Mouse (Mus musculus): ENCODE measurements around the gene Olfr1279. TPM values are rescaled to one million over a fixed set of nuclear protein-coding genes. Genes with fewer than 3 reads are reported as not detected.

Olfr1279 gene
- not detected in 2 replicates for polyA plus RNA-seq (2015; fragmentation: Nextera tagmentation; extraction: Ambion mirVana)

DNA sequence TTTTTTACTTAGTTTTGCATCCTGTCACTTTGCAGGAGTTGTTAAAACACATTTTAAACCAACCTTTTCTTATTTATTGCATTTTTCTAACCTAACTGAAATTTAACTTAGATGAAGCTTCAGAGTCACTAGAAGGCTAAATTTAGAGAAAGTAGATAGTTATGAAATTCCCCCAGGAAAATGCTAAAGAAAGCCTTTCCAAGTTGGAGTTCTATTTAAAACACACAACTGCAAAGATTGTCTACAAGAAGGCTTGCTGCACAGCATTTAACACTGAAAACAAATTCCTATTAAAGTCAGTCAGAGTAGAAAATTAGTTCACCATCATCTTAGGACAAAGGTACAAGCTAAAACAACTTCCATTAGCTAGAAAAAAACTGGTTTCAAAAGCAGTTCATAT is at the start of gene Olfr1279:
Gene Olfr1279 (plus strand): TSS at position 262 of the 400 bp plus-strand sequence.

DNA sequence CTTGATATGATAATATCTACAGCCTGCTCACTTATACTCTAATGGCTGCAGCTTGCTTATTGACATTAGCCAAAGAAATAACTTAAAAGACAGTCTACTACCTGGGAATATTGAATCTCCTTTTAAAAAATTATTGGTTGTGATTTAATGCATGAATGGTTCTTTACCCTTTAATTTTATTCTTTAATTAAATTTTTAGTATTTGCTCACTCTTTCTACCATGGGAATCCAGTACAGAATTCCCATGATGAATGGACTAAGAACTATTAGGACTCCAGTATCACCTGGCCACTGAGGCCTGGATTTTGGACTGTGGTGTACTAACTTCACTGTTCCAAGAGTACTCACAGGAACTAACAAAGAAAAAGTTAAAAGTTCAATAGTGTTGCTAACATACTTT is 46.2 kb upstream of the Olfr1279 start, which contains the start of gene Olfr1276:
Gene Olfr1276 (plus strand): TSS at position 301 of the 400 bp plus-strand sequence.

DNA sequence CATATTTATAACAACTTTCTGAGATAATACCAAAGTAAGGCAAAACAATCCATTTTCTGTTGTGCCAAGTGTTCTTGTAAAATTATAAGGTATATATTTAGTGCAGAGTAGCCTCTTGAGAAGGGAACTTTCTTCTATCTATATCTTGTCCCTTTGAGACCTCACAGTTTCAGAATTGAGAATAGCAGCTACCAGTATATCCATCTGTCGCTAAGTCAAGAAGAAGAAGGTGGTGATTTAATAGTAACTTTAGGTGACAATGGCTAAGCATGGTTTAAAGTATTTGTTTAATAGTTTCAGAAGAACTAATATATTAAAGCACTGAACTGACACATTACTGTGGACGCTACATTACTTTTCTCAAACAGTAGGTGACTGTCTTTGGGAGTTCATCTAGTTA is 26.4 kb upstream of the Olfr1279 start, which contains the start of gene Olfr1277:
Gene Olfr1277 (minus strand): TSS at position 101 of the 400 bp plus-strand sequence.

DNA sequence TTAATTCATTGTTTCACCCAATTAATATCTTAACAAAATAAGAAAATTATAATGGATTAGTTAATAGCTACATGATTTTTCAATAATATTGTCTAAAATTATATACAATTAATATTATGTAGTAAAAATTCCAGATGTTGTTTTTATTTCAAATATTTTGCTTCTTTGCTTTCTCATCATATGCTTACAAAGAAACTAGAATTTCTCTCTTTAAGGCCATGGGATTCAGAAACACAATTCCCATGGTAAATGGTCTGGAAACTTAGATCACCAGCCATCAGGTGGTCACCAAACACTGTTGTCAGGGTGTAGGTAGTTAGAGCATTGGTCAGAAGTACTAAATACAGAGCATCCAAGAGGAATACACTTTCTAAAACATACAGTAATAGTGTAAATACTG is 10.6 kb upstream of the Olfr1279 start, which contains the start of gene Olfr1278:
Gene Olfr1278 (plus strand): TSS at position 301 of the 400 bp plus-strand sequence.

DNA sequence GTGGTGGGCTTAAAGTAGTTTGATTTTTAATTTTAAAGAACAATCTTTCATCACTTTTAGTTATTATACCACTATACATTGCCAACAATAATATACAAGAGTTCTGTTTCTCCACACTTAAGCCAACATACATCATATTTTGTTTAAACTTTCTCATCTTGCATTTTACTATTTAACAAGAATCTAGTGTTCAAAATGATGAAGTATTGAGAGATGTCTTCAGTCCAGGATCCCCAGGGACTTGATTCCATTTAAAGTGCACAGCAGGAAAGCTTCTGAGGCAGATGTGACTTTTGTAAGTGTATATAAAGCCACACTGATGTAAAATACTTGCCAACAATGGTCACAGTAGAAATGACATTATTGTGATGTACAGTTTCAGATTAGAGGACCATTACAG is 13.3 kb downstream of the Olfr1279 start, which contains the start of gene Olfr1280:
Gene Olfr1280 (plus strand): TSS at position 301 of the 400 bp plus-strand sequence.

DNA sequence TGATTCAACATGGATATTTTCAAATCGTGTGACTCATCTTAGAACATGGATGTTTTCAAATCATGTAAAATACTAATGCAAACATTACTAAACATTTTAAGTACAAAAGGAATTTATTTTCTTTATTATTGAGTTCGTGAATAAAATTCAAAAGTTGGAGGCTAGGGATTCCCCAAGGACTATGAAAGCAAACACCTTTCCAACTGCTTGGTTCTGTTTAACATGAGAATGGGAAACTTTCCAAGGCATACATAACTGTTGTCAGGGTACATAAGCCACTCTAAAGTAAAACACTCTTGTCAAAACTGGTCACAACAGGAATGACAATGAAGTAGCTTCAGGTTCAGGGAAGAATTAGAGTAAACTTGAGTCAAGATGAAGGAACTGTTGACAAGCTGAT is 25.8 kb downstream of the Olfr1279 start, which contains the start of gene Olfr1281:
Gene Olfr1281 (plus strand): TSS at position 301 of the 400 bp plus-strand sequence.

DNA sequence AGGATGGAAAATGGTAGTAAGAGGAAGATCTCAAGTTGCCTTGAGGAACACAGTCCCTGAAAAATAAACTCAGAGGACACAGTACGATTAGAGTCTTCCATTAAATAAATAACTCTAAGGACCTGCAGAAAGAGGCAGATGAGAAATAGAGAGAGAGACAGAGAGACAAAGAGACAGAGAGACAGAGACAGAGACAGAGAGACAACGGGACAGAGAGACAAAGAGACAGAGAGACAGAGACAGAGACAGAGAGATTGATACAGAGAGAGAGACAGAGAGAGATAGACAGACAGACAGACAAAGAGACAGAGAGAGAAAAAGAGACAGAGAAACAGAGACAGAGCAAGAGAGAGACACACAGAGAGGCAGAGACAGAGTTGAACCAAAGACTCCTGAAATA is 35.5 kb downstream of the Olfr1279 start, which contains the start of gene Olfr1282:
Gene Olfr1282 (minus strand): TSS at position 101 of the 400 bp plus-strand sequence.

Other genes with a start within 250 kb of the Olfr1279 start
- not detected in 2 replicates for gene Gm13941, start 194.7 kb upstream of the Olfr1279 start, polyA plus RNA-seq (2015; fragmentation: Nextera tagmentation; extraction: Ambion mirVana)
- not detected in 2 replicates for gene Gm15130, start 147.7 kb upstream of the Olfr1279 start, polyA plus RNA-seq (2015; fragmentation: Nextera tagmentation; extraction: Ambion mirVana)
- gene 4930430A15Rik, start 71.0 kb upstream of the Olfr1279 start, polyA plus RNA-seq (2015; fragmentation: Nextera tagmentation; extraction: Ambion mirVana) = not detected in 2 replicates
- not detected in 2 replicates for gene Olfr1275, start 65.3 kb upstream of the Olfr1279 start, polyA plus RNA-seq (2015; fragmentation: Nextera tagmentation; extraction: Ambion mirVana)
- not detected in 2 replicates for gene Olfr1276, start 46.1 kb upstream of the Olfr1279 start, polyA plus RNA-seq (2015; fragmentation: Nextera tagmentation; extraction: Ambion mirVana)
- gene Olfr1277, start 26.5 kb upstream of the Olfr1279 start, polyA plus RNA-seq (2015; fragmentation: Nextera tagmentation; extraction: Ambion mirVana) = not detected in 2 replicates
- gene Olfr1278, start 10.5 kb upstream of the Olfr1279 start, polyA plus RNA-seq (2015; fragmentation: Nextera tagmentation; extraction: Ambion mirVana) = not detected in 2 replicates
- gene Olfr1280, start 13.4 kb downstream of the Olfr1279 start, polyA plus RNA-seq (2015; fragmentation: Nextera tagmentation; extraction: Ambion mirVana) = not detected in 2 replicates
- not detected in 2 replicates for gene Olfr1281, start 25.9 kb downstream of the Olfr1279 start, polyA plus RNA-seq (2015; fragmentation: Nextera tagmentation; extraction: Ambion mirVana)
- gene Olfr1282, start 35.4 kb downstream of the Olfr1279 start, polyA plus RNA-seq (2015; fragmentation: Nextera tagmentation; extraction: Ambion mirVana) = not detected in 2 replicates
- not detected in 2 replicates for gene Olfr1283, start 66.2 kb downstream of the Olfr1279 start, polyA plus RNA-seq (2015; fragmentation: Nextera tagmentation; extraction: Ambion mirVana)
- gene Olfr1284, start 74.9 kb downstream of the Olfr1279 start, polyA plus RNA-seq (2015; fragmentation: Nextera tagmentation; extraction: Ambion mirVana) = not detected in 2 replicates
- not detected in 2 replicates for gene Olfr1286, start 122.5 kb downstream of the Olfr1279 start, polyA plus RNA-seq (2015; fragmentation: Nextera tagmentation; extraction: Ambion mirVana)
- gene Olfr1287, start 148.5 kb downstream of the Olfr1279 start, polyA plus RNA-seq (2015; fragmentation: Nextera tagmentation; extraction: Ambion mirVana) = not detected in 2 replicates
- gene Olfr1288, start 173.5 kb downstream of the Olfr1279 start, polyA plus RNA-seq (2015; fragmentation: Nextera tagmentation; extraction: Ambion mirVana) = not detected in 2 replicates
- gene Olfr1289, start 180.2 kb downstream of the Olfr1279 start, polyA plus RNA-seq (2015; fragmentation: Nextera tagmentation; extraction: Ambion mirVana) = not detected in 2 replicates
- not detected in 2 replicates for gene Olfr1290, start 193.2 kb downstream of the Olfr1279 start, polyA plus RNA-seq (2015; fragmentation: Nextera tagmentation; extraction: Ambion mirVana)
- gene Olfr1291-ps1, start 196.5 kb downstream of the Olfr1279 start, polyA plus RNA-seq (2015; fragmentation: Nextera tagmentation; extraction: Ambion mirVana) = not detected in 2 replicates
- gene Olfr1293-ps, start 224.6 kb downstream of the Olfr1279 start, polyA plus RNA-seq (2015; fragmentation: Nextera tagmentation; extraction: Ambion mirVana) = not detected in 2 replicates
- not detected in 2 replicates for gene Olfr1294, start 239.7 kb downstream of the Olfr1279 start, polyA plus RNA-seq (2015; fragmentation: Nextera tagmentation; extraction: Ambion mirVana)

Measured in neural tube, postnatal 0 days (tissue).